Mouse (Mus musculus) CD8-positive naive resting alpha-beta T cell, adult 2 months (primary cell): ENCODE data around the gene Amotl2.
"Not testable (repeated sequence)": the region's sequence is repeated elsewhere in the genome, so short reads cannot be mapped to it uniquely, and the experiment has no call there.

Source experiments
- DNase-seq, 2 experiments: peaks; one replicate each; pipeline ENCODE4 v3.0.0; 2022; ENCODE audit warnings: low read depth in 2 of 2, low spot score in 2 of 2

Amotl2 gene

GRCm38 (mm10) chr9:102733459-102733858 is 17.0 kb downstream of the Amotl2 start:
- DNase-seq, result no peak

- no peak for DNase-seq
Observed at GRCm38 (mm10) chr9:102733999-102734738, 17.7 kb downstream of the Amotl2 start.

GRCm38 (mm10) chr9:102734739-102735075 is 18.2 kb downstream of the Amotl2 start:
- no peak for DNase-seq

GRCm38 (mm10) chr9:102735231-102735630 is 18.8 kb downstream of the Amotl2 start:
- no peak for DNase-seq

- no peak for DNase-seq
Observed at GRCm38 (mm10) chr9:102735996-102736395, 19.5 kb downstream of the Amotl2 start.

GRCm38 (mm10) chr9:102737405-102737804 is 20.9 kb downstream of the Amotl2 start:
- no peak for DNase-seq

GRCm38 (mm10) chr9:102746753-102747152 is 30.3 kb downstream of the Amotl2 start:
- no peak for DNase-seq

GRCm38 (mm10) chr9:102747902-102748301 is 31.4 kb downstream of the Amotl2 start:
- no peak for DNase-seq

- DNase-seq, result no peak
Observed at GRCm38 (mm10) chr9:102749216-102749615, 32.7 kb downstream of the Amotl2 start.

- DNase-seq, result no peak
Observed at GRCm38 (mm10) chr9:102751632-102752303, 35.3 kb downstream of the Amotl2 start.

- no peak for DNase-seq
Observed at GRCm38 (mm10) chr9:102753299-102753698, 36.8 kb downstream of the Amotl2 start.

- DNase-seq, result no peak
Observed at GRCm38 (mm10) chr9:102755161-102755560, 38.7 kb downstream of the Amotl2 start.

- no peak for DNase-seq
Observed at GRCm38 (mm10) chr9:102755591-102756270, 39.3 kb downstream of the Amotl2 start.

- DNase-seq, result no peak
Observed at GRCm38 (mm10) chr9:102756352-102756751, 39.9 kb downstream of the Amotl2 start.

- no peak for DNase-seq
Observed at GRCm38 (mm10) chr9:102758851-102759250, 42.4 kb downstream of the Amotl2 start.

- no peak for DNase-seq
Observed at GRCm38 (mm10) chr9:102759581-102760001, 43.1 kb downstream of the Amotl2 start.

- DNase-seq, result no peak
Observed at GRCm38 (mm10) chr9:102761599-102761998, 45.1 kb downstream of the Amotl2 start.

GRCm38 (mm10) chr9:102762836-102763235 is 46.4 kb downstream of the Amotl2 start:
- no peak for DNase-seq

- DNase-seq, result no peak
Observed at GRCm38 (mm10) chr9:102763520-102763919, 47.0 kb downstream of the Amotl2 start.

GRCm38 (mm10) chr9:102764540-102764939 is 48.1 kb downstream of the Amotl2 start:
- not testable (repeated sequence) for DNase-seq

- no peak for DNase-seq
Observed at GRCm38 (mm10) chr9:102766741-102767140, 50.3 kb downstream of the Amotl2 start.

- no peak for DNase-seq
Observed at GRCm38 (mm10) chr9:102769257-102769656, 52.8 kb downstream of the Amotl2 start.
